Mouse (Mus musculus) left cerebral cortex, postnatal 10 days (tissue): ENCODE data around the gene Plac9a. TPM values are rescaled to one million over a fixed set of nuclear protein-coding genes. Genes with fewer than 3 reads are reported as not detected.
"Not testable (repeated sequence)": the region's sequence is repeated elsewhere in the genome, so short reads cannot be mapped to it uniquely, and the experiment has no call there.

Source experiments
- DNase-seq, 2 experiments: peaks; one replicate each; pipeline ENCODE4 v3.0.0; 2021 to 2022; ENCODE audit warnings: low spot score in 2 of 2, mixed read lengths in 1 of 2; ENCODE audit errors: extremely low spot score in 1 of 2
- intact Hi-C: fragments of 180-260 bp; cut with DNase I; formaldehyde crosslinking; loops from one replicate; pipeline ENCODE4 v1.15.1; 2025
- total RNA-seq, 2 experiments: library from RNA; stranded (reverse); gene quantifications; 2 replicates each; pipeline ENCODE4 v1.2.3; 2021

Plac9a gene
- total RNA-seq, 2 experiments from 2014 or later = 1.4 TPM; not detected in 1

DNA sequence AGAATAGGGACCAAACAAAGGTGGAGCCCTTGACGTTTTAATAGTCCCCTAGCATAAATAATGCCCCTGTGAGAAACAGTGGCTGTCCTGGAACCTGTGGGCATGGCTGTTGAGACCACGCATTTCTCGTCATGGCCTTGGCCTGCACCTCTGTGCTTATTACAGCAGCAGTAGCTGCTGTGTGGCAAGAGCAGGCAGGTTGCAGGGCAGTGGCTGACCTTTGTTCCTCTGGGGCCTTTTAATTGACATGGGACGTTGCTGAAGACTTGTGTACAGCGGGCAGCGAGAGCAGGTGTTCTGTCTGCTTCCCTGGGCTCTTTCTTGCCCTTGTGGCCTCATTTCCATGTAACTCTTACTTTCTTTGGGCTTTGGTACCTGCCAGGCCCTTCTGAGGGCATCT lies 35.1 kb downstream of the Plac9a start:
- intact Hi-C loops = no loop called here
- no peak for DNase-seq

- intact Hi-C loops = no loop called here
- DNase-seq = no peak
Observed at GRCm38 (mm10) chr14:25866832-25867231, 36.1 kb downstream of the Plac9a start.

- intact Hi-C loops = no loop called here
- DNase-seq = no peak
Observed at GRCm38 (mm10) chr14:25866384-25866783, 36.5 kb downstream of the Plac9a start.

DNA sequence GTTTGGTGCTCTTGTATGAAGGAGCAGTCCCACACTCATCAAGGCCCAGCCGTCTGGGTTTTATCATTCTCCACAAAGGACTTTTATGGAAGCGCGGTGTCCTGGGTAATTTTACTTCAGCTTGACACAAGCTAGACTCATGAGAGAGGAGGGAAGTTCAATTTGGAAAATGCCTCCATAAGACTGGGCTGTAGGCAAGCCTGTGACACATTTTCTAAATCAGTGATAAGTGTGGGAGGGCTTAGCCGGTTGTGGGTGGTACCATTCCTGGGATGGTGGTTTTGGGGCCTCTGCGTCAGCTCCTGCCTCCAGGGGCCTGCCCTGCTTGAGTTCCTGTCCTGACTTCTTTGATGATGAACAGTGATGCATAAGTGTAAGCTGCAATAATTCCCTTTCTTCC lies 37.6 kb downstream of the Plac9a start:
- DNase-seq = no peak
- intact Hi-C loops = no loop called here

- no peak for DNase-seq
- intact Hi-C loops = no loop called here
Observed at GRCm38 (mm10) chr14:25863721-25864120, 39.2 kb downstream of the Plac9a start.

- no peak for DNase-seq
Observed at GRCm38 (mm10) chr14:25861771-25862530, 40.9 kb downstream of the Plac9a start.

DNA sequence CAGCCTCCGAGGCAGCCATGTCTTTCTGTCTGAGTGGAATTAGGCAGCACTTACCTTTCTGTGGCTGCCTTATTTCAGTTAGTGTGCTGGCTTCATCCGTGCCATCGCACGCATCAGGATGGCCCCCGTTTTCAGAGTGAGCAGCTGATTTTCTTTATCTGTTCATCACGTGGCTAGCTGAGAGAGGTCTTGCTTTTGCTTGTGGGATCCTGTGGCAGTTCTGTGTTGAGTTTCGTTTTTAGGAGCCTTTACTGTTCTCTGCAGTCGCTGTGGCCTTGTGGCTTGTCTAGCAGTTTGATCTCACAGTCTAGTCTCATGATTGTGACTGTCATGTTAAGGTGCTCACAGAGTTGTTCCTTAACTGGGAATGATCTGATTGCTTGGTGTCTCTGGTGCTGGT lies 45.0 kb downstream of the Plac9a start:
- no peak for DNase-seq
- intact Hi-C loops = no loop called here

More at GRCm38 (mm10) chr14:25861771-25862530, 40.9 kb downstream of the Plac9a start:
- intact Hi-C loops = no loop called here

DNA sequence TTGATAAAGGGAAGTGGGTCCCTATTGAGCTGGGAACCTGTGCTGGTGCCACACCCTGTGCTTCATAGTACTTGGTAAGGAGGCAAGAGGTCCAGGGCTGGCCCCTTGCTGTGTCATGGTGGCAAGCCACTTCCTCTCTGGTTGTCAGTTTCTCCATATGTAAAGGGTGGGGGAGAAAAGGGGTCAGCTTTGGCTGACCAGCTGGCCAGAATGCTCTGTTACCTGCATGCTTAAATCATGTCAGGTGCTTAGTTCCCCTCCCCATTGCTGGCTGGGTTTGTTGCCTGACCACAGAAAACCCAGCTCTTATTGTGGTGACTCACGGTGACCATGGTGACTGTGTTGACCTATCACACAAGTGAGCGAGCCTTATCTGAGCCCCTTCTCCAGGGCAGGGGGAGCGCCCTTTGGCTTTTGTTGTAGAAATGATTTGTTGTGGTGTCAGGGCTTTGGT lies 45.7 kb downstream of the Plac9a start:
- intact Hi-C loops = no loop called here
- no peak for DNase-seq

DNA sequence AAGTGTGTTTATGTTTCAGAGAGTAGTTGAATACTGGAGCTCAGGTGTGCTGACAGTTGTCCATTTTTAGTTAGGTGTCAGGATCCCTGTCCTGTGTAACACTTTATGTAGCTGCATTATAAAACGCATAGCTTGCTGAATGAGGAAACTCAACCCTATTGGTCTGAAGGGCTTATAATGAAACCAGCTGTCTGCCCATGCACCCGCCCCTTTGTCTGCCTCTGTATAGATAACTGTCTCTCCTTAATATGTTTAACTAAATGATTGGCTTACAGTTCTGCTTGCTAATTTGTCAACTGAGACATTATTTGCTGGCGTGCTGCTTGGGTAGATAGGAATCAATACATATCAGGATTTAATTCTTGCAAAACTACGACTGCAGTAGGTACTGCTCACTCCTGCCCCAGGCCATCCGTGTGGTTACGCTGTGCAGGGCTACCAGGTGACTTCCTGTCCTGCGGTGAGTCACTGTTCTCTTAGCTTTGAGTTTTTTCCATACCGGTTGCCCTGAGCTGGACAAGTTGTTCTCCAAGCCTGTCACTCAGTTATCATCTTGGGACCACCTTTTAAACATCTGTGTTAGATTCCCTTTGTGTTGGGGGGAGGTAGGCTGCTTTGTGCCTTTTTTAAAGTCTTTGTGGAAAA lies 47.5 kb downstream of the Plac9a start:
- no peak for DNase-seq
- intact Hi-C loops = no loop called here

DNA sequence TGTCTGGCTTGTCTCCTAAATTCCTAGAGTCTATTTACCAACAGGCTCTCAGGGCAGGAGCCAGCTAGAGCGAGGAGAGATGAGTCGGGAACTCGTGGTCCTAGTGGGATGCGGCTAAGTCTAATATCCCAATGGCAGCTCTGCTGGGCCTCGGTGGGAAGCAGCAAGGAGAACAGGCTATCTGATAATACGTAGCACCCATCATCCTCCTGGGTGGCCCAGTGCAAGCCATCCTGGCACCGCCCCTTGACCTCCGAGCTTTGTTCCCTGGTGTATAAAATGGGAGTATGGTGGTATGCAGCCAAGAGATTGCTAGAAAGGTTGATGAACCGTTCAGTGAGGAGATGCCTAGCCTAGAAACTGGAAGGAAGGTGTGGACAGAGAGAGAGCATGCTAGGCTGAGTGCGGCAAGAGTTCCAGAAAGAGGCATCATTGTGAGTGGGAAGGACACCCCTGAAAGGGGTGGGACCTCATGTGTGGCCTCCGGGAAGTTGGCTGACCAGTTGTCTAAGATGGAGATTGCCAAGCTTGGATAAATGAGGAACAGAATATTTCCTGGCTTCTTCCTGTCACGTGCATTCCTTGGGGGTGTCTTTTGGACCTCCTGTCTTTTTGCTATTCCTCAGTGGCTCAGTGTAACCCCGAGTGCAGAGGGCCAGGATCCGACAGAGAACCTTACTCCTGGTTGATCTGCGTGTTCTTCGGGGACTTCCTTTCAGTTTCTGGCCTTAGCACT lies 49.0 kb downstream of the Plac9a start:
- intact Hi-C loops = no loop called here

GRCm38 (mm10) chr14:25853295-25853694 lies 49.6 kb downstream of the Plac9a start:
- intact Hi-C loops = no loop called here
- no peak for DNase-seq

More for the DNA sequence above, 49.0 kb downstream of the Plac9a start:
- DNase-seq = no peak

DNA sequence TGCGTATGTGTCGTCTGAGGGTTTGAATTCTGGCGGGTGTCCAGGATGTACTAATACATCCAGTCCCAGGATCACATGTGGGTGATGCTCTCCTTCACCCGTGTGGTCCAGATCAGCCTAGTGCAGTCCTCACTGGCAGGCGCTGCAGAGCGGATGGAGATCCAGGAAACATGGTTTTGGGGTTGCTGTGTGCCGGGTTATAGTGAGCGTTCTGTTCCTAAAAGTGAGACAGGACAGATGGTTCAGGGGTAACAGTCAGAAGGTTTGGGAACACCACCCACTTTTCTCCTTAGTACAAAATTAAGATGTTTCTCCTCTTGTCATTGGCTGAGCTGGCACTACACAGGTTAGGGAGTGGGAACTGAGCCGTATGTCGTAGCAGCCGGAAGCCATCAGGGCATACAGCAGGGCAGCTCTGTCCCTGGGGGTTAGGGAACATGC lies 50.8 kb downstream of the Plac9a start:
- intact Hi-C loops = no loop called here
- DNase-seq = no peak

DNA sequence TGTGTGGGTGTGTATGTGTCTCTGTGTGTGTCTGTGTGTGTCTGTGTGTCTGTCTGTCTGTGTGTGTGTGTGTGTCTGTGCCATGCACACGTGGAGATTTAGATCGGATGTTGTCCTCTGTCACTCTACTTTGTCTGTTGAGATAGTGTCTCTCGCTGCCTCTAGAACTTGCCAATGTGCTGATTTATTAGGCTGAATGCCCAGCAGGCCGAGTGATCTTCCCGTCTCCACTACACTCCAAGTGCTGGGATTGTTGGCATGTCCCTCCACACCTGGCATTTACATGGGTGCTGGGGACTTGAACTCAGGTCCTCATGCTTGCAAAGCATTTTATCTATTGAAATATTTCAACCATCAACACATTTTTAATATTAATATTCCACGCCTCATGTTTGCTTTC lies 51.7 kb downstream of the Plac9a start:
- intact Hi-C loops = no loop called here
- DNase-seq = no peak

DNA sequence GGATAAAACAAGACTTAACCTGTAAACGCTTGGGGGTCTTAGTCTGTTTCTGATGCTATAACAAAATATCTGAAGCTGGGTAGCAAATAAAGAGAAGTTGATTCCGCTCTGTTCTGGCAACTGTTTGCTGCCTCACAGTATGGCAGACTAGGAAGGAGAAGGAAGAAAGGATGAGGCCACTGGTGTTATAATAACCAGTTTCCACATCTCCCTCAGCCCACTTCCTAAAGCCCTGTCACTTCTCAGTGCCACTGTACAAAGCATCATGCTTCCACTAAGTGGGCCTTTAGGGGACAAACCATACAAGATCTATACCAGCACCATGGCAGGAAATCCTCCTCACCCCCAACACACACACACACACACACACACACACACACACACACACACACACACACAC lies 52.5 kb downstream of the Plac9a start:
- intact Hi-C loops = no loop called here
- DNase-seq = no peak

GRCm38 (mm10) chr14:25848708-25849107 lies 54.2 kb downstream of the Plac9a start:
- intact Hi-C loops, DNase-seq: not testable (repeated sequence)

DNA sequence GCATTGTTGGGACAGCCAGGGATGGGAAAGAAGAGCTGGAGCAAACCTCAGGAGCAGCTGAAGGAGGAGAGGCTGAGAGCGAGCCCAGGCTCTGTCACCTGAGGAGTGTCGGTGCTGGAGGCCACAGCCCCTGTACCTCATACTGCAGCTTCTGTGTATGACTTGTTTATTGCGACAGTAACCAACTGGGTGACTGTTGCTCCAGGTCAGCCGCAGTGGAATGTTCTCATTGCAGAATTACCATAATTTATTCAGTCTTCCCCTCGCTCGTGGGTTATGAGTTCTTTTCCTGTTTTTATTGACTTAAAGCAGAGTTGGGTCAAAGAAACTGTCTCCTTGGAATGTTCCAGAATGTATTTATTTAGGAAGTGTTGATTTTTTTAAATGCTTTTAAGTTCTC lies 54.7 kb downstream of the Plac9a start:
- intact Hi-C loops = no loop called here
- no peak for DNase-seq

- no peak for DNase-seq
- intact Hi-C loops = no loop called here
Observed at GRCm38 (mm10) chr14:25847660-25848059, 55.2 kb downstream of the Plac9a start.

DNA sequence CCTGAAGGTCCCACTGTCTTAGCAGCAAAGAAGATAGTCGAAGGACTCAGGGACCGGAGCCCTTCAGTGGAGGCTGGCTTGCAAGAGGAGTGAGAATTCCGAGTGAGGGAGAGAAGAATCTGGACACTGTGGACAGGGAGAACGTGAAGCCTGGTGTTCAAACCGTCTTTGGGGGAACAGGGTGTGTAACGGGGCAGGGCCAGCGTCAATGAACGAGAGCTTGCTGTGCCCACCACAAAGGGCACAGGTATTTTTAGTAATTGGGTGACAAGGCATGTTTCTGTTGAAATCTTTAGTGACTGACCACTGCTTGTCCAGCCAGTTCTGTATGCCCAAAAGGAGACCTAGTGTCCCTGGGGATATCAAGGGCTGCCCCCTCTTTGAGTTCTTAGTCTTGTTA lies 56.4 kb downstream of the Plac9a start:
- no peak for DNase-seq
- intact Hi-C loops = no loop called here

DNA sequence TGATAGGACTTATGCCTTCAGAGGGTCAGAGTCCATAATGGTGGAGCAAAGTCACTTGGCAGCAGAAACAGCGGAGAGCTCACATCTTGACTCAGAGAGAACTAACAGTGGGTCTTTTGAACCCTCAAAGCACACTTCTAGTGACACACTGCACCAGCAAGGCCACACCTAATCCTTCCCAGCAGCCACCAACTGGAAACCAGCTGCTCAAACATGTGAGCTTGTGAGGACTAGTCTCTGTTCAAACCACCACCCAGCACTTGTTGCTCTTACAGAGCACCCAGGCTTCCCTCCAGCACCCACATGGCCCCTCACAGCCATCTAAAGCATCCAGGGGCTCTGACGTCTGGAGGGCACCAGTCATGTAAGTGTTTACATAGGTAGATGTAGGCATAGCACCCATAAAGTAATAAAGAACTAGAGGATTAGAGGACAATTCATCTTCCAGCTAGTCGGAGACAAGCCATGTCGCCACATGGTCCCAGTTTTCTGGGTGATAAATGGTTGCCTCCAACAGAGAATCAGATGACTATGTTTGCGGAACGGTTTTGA lies 57.0 kb downstream of the Plac9a start:
- DNase-seq = no peak
- intact Hi-C loops = no loop called here
